Mouse (Mus musculus): ENCODE results near the gene Ubb. TPM values are rescaled to one million over a fixed set of nuclear protein-coding genes. Genes with fewer than 3 reads are reported as not detected.

The Ubb gene
- polyA plus RNA-seq, 1 experiment from 2014 or later = 3,322 TPM

Other genes with a start within 250 kb of the Ubb start
- gene Pigl, start 92.7 kb upstream of the Ubb start, polyA plus RNA-seq (2016; fragmentation: Nextera tagmentation; extraction: Ambion mirVana) = 16.4 and 17.9 TPM in 2 replicates
- 120 and 139 TPM in 2 replicates for gene Ncor1, start 92.6 kb upstream of the Ubb start, polyA plus RNA-seq (2016; fragmentation: Nextera tagmentation; extraction: Ambion mirVana)
- gene Cenpv, start 11.9 kb upstream of the Ubb start, polyA plus RNA-seq (2016; fragmentation: Nextera tagmentation; extraction: Ambion mirVana) = 41.7 and 53.7 TPM in 2 replicates
- 3.5 and 6.4 TPM in 2 replicates for gene Trpv2, start 23.3 kb downstream of the Ubb start, polyA plus RNA-seq (2016; fragmentation: Nextera tagmentation; extraction: Ambion mirVana)
- 10.6 and 10.8 TPM in 2 replicates for gene Lrrc75a, start 97.4 kb downstream of the Ubb start, polyA plus RNA-seq (2016; fragmentation: Nextera tagmentation; extraction: Ambion mirVana)
- 38.7 and 40.9 TPM in 2 replicates for gene Mmgt2, start 97.5 kb downstream of the Ubb start, polyA plus RNA-seq (2016; fragmentation: Nextera tagmentation; extraction: Ambion mirVana)
- 13.8 and 16.5 TPM in 2 replicates for gene Zfp287, start 180.7 kb downstream of the Ubb start, polyA plus RNA-seq (2016; fragmentation: Nextera tagmentation; extraction: Ambion mirVana)
- not detected in 2 replicates for gene Gm10428, start 201.9 kb downstream of the Ubb start, polyA plus RNA-seq (2016; fragmentation: Nextera tagmentation; extraction: Ambion mirVana)
- gene Zfp286, start 238.3 kb downstream of the Ubb start, polyA plus RNA-seq (2016; fragmentation: Nextera tagmentation; extraction: Ambion mirVana) = 23.1 and 28.7 TPM in 2 replicates